Mouse (Mus musculus): ENCODE data around the gene Znhit3. TPM values are rescaled to one million over a fixed set of nuclear protein-coding genes. Genes with fewer than 3 reads are reported as not detected.

Gene Znhit3
- polyA plus RNA-seq, 1 experiment: 34.9 TPM

GRCm38 (mm10) chr11:84871548-84872069, 44.6 kb downstream of the Znhit3 start:
- TF ChIP-seq POLR2A (IDR thresholded peaks at IDR 0.05; ENCODE audit: borderline replicate concordance, extremely low read depth, insufficient read depth, insufficient read length, poor library complexity, severe bottlenecking) (no peak), CTCF (IDR thresholded peaks at IDR 0.05; ENCODE audit: borderline replicate concordance, extremely low read depth, insufficient read depth, insufficient read length) (no peak)
- DNase-seq (ENCODE audit: low read depth): no peak

GRCm38 (mm10) chr11:84871046-84871445, 45.1 kb downstream of the Znhit3 start:
- no peak for TF ChIP-seq CTCF (IDR thresholded peaks at IDR 0.05; ENCODE audit: borderline replicate concordance, extremely low read depth, insufficient read depth, insufficient read length)

GRCm38 (mm10) chr11:84870337-84871043, 45.7 kb downstream of the Znhit3 start, which contains the start of gene Ggnbp2:
TSS of gene Ggnbp2 (minus strand) at chr11:84870817.
- TF ChIP-seq CTCF (IDR thresholded peaks at IDR 0.05; ENCODE audit: borderline replicate concordance, extremely low read depth, insufficient read depth, insufficient read length) (no peak), POLR2A (IDR thresholded peaks at IDR 0.05; ENCODE audit: borderline replicate concordance, extremely low read depth, insufficient read depth, insufficient read length, poor library complexity, severe bottlenecking) (peak; percentile 64)
- DNase-seq (ENCODE audit: low read depth): peak; percentile 96

More at GRCm38 (mm10) chr11:84871046-84871445, 45.1 kb downstream of the Znhit3 start:
- no peak for DNase-seq (ENCODE audit: low read depth)

- TF ChIP-seq CTCF (IDR thresholded peaks at IDR 0.05; ENCODE audit: borderline replicate concordance, extremely low read depth, insufficient read depth, insufficient read length) (no peak), POLR2A (IDR thresholded peaks at IDR 0.05; ENCODE audit: borderline replicate concordance, extremely low read depth, insufficient read depth, insufficient read length, poor library complexity, severe bottlenecking) (peak; percentile 74)
- peak; percentile 99 for DNase-seq (ENCODE audit: low read depth)
Observed at GRCm38 (mm10) chr11:84869537-84870232, 46.5 kb downstream of the Znhit3 start.

GRCm38 (mm10) chr11:84868786-84869259, 47.3 kb downstream of the Znhit3 start:
- TF ChIP-seq CTCF (IDR thresholded peaks at IDR 0.05; ENCODE audit: borderline replicate concordance, extremely low read depth, insufficient read depth, insufficient read length) (no peak), POLR2A (IDR thresholded peaks at IDR 0.05; ENCODE audit: borderline replicate concordance, extremely low read depth, insufficient read depth, insufficient read length, poor library complexity, severe bottlenecking) (no peak)
- peak; percentile 1 for DNase-seq (ENCODE audit: low read depth)

- TF ChIP-seq CTCF (IDR thresholded peaks at IDR 0.05; ENCODE audit: borderline replicate concordance, extremely low read depth, insufficient read depth, insufficient read length) (no peak), POLR2A (IDR thresholded peaks at IDR 0.05; ENCODE audit: borderline replicate concordance, extremely low read depth, insufficient read depth, insufficient read length, poor library complexity, severe bottlenecking) (no peak)
- DNase-seq (ENCODE audit: low read depth): no peak
Observed at GRCm38 (mm10) chr11:84867586-84867985, 48.6 kb downstream of the Znhit3 start.

- no peak for DNase-seq (ENCODE audit: low read depth)
- no peak for TF ChIP-seq CTCF (IDR thresholded peaks at IDR 0.05; ENCODE audit: borderline replicate concordance, extremely low read depth, insufficient read depth, insufficient read length)
- TF ChIP-seq POLR2A (IDR thresholded peaks at IDR 0.05; ENCODE audit: borderline replicate concordance, extremely low read depth, insufficient read depth, insufficient read length, poor library complexity, severe bottlenecking): no peak
Observed at GRCm38 (mm10) chr11:84865268-84865667, 50.9 kb downstream of the Znhit3 start.

Other genes starting within 250 kb of the Znhit3 start
- gene Mrm1, start 96.9 kb downstream of the Znhit3 start, polyA plus RNA-seq (2012; rRNA removed): 8.4 and 8.7 TPM in 2 replicates
- 8.8 and 9.5 TPM in 2 replicates for gene Dhrs11, start 87.4 kb downstream of the Znhit3 start, polyA plus RNA-seq (2012; rRNA removed)
- 93.4 and 93.8 TPM in 2 replicates for gene Ggnbp2, start 45.5 kb downstream of the Znhit3 start, polyA plus RNA-seq (2012; rRNA removed)
- gene Myo19, start 36.2 kb downstream of the Znhit3 start, polyA plus RNA-seq (2012; rRNA removed): 20.8 and 24.1 TPM in 2 replicates
- 5.3 and 6.2 TPM in 2 replicates for gene Pigw, start 36.1 kb downstream of the Znhit3 start, polyA plus RNA-seq (2012; rRNA removed)
- gene Car4, start 41.4 kb upstream of the Znhit3 start, polyA plus RNA-seq (2012; rRNA removed): 1.9 and 2.0 TPM in 2 replicates
- gene Usp32, start 223.8 kb upstream of the Znhit3 start, polyA plus RNA-seq (2012; rRNA removed): 20.5 and 31.9 TPM in 2 replicates

All from brain, embryonic 14.5 days (tissue).